Mouse (Mus musculus): ENCODE results near the gene Csrnp1.

GRCm38 (mm10) chr9:119980770-119981182, 3.7 kb downstream of the Csrnp1 start:
- TF ChIP-seq POLR2A (IDR thresholded peaks at IDR 0.05; ENCODE audit: borderline replicate concordance, extremely low read depth, insufficient read depth, insufficient read length, poor library complexity, severe bottlenecking) (no peak), CTCF (IDR thresholded peaks at IDR 0.05; ENCODE audit: borderline replicate concordance, extremely low read depth, insufficient read depth, insufficient read length) (no peak)
